Mouse (Mus musculus) ES-CJ7 (cell line): ENCODE data around the gene Mettl7a1.
A peak's percentile ranks its signal among the peaks of the same experiment; 100 is the strongest.
"Not testable (repeated sequence)": the region's sequence is repeated elsewhere in the genome, so short reads cannot be mapped to it uniquely, and the experiment has no call there.

Source experiments
- DNase-seq: peaks from one replicate; pipeline ENCODE4 v3.0.0; 2011; ENCODE audit warnings: low read depth, low spot score

Gene Mettl7a1

GRCm38 (mm10) chr15:100341314-100341980 is 37.5 kb downstream of the Mettl7a1 start:
- not testable (repeated sequence) for DNase-seq

GRCm38 (mm10) chr15:100345484-100345883 is 41.5 kb downstream of the Mettl7a1 start:
- no peak for DNase-seq

GRCm38 (mm10) chr15:100346761-100347160 is 42.8 kb downstream of the Mettl7a1 start:
- no peak for DNase-seq

GRCm38 (mm10) chr15:100349496-100349895 is 45.6 kb downstream of the Mettl7a1 start:
- no peak for DNase-seq

GRCm38 (mm10) chr15:100351501-100352060 is 47.6 kb downstream of the Mettl7a1 start:
- no peak for DNase-seq

- no peak for DNase-seq
Observed at GRCm38 (mm10) chr15:100352711-100353250, 48.8 kb downstream of the Mettl7a1 start, which contains the start of the genes Methig1 and Mettl7a2. TSS of gene Methig1 (plus strand) at chr15:100353149. TSS of gene Mettl7a2 (plus strand) at chr15:100353200.

- not testable (repeated sequence) for DNase-seq
Observed at GRCm38 (mm10) chr15:100353399-100353798, 49.5 kb downstream of the Mettl7a1 start.

- DNase-seq, result no peak
Observed at GRCm38 (mm10) chr15:100355876-100356275, 51.9 kb downstream of the Mettl7a1 start.

- DNase-seq, result no peak
Observed at GRCm38 (mm10) chr15:100364242-100364641, 60.3 kb downstream of the Mettl7a1 start, which contains the start of gene Higd1c. TSS of gene Higd1c (plus strand) at chr15:100364542.

GRCm38 (mm10) chr15:100365967-100366366 is 62.0 kb downstream of the Mettl7a1 start:
- not testable (repeated sequence) for DNase-seq

GRCm38 (mm10) chr15:100367119-100367518 is 63.2 kb downstream of the Mettl7a1 start:
- DNase-seq, result no peak

- peak; percentile 71 for DNase-seq
Observed at GRCm38 (mm10) chr15:100375066-100375465, 71.1 kb downstream of the Mettl7a1 start.

- not testable (repeated sequence) for DNase-seq
Observed at GRCm38 (mm10) chr15:100377847-100378505, 74.0 kb downstream of the Mettl7a1 start.
